Mouse (Mus musculus): ENCODE data around the gene Klf12. TPM values are rescaled to one million over a fixed set of nuclear protein-coding genes. Genes with fewer than 3 reads are reported as not detected.

Klf12 gene
- total and polyA plus RNA-seq, 2 experiments: 20.7 to 29.2 TPM

GRCm38 (mm10) chr14:99850350-99850749, 434.1 kb downstream of the Klf12 start:
- H3K36me3 ChIP-seq (ENCODE audit: control insufficient read depth, insufficient read depth, low read length): no peaks in the 10 kb centered on the region
- H3K79me2 ChIP-seq (ENCODE audit: control insufficient read depth, insufficient read depth, low read length): no peaks in the 10 kb centered on the region
- no peak overlapping the region for H3K9ac ChIP-seq (ENCODE audit: low read depth, low read length)
- WGBS: 91% methylated on average over 10 of the region's 10 CpGs
- TF ChIP-seq POLR2A (IDR thresholded peaks at IDR 0.05; ENCODE audit: extremely low read depth, insufficient read depth, low read length) (no peak), CTCF (IDR thresholded peaks at IDR 0.05; ENCODE audit: low read depth, low read length) (no peak)
- H3K27me3 ChIP-seq (ENCODE audit: control insufficient read depth, insufficient read depth, low read length): no peaks in the 10 kb centered on the region
- DNase-seq (ENCODE audit: extremely low read depth, low read depth, low spot score): no peak
- H3K4me1 ChIP-seq (ENCODE audit: control insufficient read depth, insufficient read depth, low read length): no peaks in the 10 kb centered on the region
- no peak overlapping the region for H3K4me3 ChIP-seq (ENCODE audit: insufficient read depth, low read depth, low read length)
- H3K27ac ChIP-seq (replicated peaks; ENCODE audit: insufficient read depth, low read depth, low read length): no peak overlapping the region

DNA sequence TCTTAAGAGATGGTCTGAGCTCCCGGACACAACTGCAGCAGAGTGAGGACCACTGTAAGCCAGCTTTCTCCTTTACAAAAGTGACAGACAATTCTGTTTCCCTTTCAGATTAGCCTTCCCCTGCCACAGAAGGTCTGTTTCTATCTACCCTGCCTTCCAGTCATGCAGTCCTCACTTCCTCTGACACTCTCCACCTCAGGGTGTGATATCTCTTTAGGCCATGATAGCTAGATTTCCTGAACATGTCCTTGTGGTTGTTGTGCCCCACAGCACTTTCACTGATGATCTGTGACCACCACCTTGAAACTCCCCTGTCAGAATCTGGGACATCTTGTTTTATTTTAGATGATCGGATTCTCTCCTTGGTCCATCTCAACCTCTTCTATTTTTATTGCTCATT, 437.0 kb downstream of the Klf12 start:
- Histone ChIP-seq H3K27ac (replicated peaks; ENCODE audit: insufficient read depth, low read depth, low read length) (no peak overlapping the region), H3K4me1 (ENCODE audit: control insufficient read depth, insufficient read depth, low read length) (no peaks in the 10 kb centered on the region), H3K27me3 (ENCODE audit: control insufficient read depth, insufficient read depth, low read length) (no peaks in the 10 kb centered on the region), H3K79me2 (ENCODE audit: control insufficient read depth, insufficient read depth, low read length) (no peaks in the 10 kb centered on the region), H3K9ac (ENCODE audit: low read depth, low read length) (no peak overlapping the region), H3K36me3 (ENCODE audit: control insufficient read depth, insufficient read depth, low read length) (no peaks in the 10 kb centered on the region), H3K4me3 (ENCODE audit: insufficient read depth, low read depth, low read length) (no peak overlapping the region)
- 79% methylated on average over 2 of the region's 2 CpGs for WGBS
- no peak for TF ChIP-seq POLR2A (IDR thresholded peaks at IDR 0.05; ENCODE audit: extremely low read depth, insufficient read depth, low read length)
- no peak for TF ChIP-seq CTCF (IDR thresholded peaks at IDR 0.05; ENCODE audit: low read depth, low read length)
- DNase-seq (ENCODE audit: extremely low read depth, low read depth, low spot score): no peak

GRCm38 (mm10) chr14:99826713-99827112, 457.8 kb downstream of the Klf12 start:
- TF ChIP-seq CTCF (IDR thresholded peaks at IDR 0.05; ENCODE audit: low read depth, low read length): no peak
- no peak for TF ChIP-seq POLR2A (IDR thresholded peaks at IDR 0.05; ENCODE audit: extremely low read depth, insufficient read depth, low read length)
- no peak overlapping the region for H3K9ac ChIP-seq (ENCODE audit: low read depth, low read length)
- H3K27me3 ChIP-seq (ENCODE audit: control insufficient read depth, insufficient read depth, low read length): no peaks in the 10 kb centered on the region
- H3K79me2 ChIP-seq (ENCODE audit: control insufficient read depth, insufficient read depth, low read length): no peaks in the 10 kb centered on the region
- H3K27ac ChIP-seq (replicated peaks; ENCODE audit: insufficient read depth, low read depth, low read length): no peak overlapping the region
- H3K4me3 ChIP-seq (ENCODE audit: insufficient read depth, low read depth, low read length): no peak overlapping the region
- H3K4me1 ChIP-seq (ENCODE audit: control insufficient read depth, insufficient read depth, low read length): no peaks in the 10 kb centered on the region
- no peak for DNase-seq (ENCODE audit: extremely low read depth, low read depth, low spot score)
- H3K36me3 ChIP-seq (ENCODE audit: control insufficient read depth, insufficient read depth, low read length): no peaks in the 10 kb centered on the region
- WGBS: 49% methylated on average over 1 of the region's 1 CpGs
